Mouse (Mus musculus): Measurements from ENCODE around the gene Cyb561.

Gene Cyb561

GRCm38 (mm10) chr11:105951601-105952044, 1.5 kb downstream of the Cyb561 start:
- peak; percentile 71 for DNase-seq

DNA sequence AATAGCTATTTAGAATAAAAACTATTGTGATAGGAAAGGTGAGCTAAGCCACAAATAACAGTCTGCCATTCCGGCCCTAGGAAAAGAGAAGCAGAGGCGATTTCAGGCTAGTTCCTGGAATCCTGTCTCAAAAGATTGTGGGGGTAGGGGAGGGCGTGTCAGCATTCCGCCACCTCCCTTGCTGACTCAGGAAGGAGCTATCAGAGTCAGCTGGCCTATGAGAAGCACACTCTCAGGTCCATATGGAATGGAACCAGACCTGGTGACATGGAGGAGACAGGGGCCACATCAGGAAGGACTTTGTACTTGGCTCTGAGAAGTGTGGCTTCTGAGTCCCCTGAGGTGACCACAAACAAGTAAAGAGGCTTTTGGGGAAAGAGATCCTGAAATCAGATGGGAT, 2.6 kb downstream of the Cyb561 start:
- DNase-seq, result no peak

- no peak for DNase-seq
Measured at GRCm38 (mm10) chr11:105948255-105948654, 4.9 kb downstream of the Cyb561 start.

- DNase-seq, result no peak
Measured at GRCm38 (mm10) chr11:105946694-105947154, 6.4 kb downstream of the Cyb561 start.

- peak; percentile 52 for DNase-seq
Measured at GRCm38 (mm10) chr11:105944770-105945672, 8.1 kb downstream of the Cyb561 start.

- DNase-seq, result peak; percentile 78
Measured at GRCm38 (mm10) chr11:105944126-105944621, 9.0 kb downstream of the Cyb561 start.

- peak; percentile 45 for DNase-seq
Measured at GRCm38 (mm10) chr11:105943133-105944102, 9.7 kb downstream of the Cyb561 start.

DNA sequence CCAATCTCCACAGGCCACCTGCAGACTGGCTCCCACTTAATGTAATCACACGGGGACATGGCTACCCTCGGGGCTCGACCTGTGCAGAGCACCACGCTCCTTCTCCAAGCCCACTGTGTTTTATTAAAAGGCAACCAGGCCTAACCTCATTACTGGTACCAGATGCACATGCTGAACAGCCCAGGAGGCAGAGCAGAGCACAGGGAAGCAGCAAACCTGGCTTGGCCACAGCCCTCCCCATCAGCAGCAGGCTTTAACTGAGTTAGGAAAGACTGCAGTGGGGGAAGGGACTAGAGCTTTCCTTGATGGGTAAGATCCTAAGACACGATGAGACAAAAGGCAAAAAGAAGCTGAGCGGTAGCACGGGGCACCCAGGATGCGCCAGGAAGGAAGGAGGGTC, 11.2 kb downstream of the Cyb561 start:
- DNase-seq, result no peak

- DNase-seq, result no peak
Measured at GRCm38 (mm10) chr11:105938771-105939170, 14.4 kb downstream of the Cyb561 start.

- DNase-seq, result no peak
Measured at GRCm38 (mm10) chr11:105936974-105937373, 16.2 kb downstream of the Cyb561 start.

DNA sequence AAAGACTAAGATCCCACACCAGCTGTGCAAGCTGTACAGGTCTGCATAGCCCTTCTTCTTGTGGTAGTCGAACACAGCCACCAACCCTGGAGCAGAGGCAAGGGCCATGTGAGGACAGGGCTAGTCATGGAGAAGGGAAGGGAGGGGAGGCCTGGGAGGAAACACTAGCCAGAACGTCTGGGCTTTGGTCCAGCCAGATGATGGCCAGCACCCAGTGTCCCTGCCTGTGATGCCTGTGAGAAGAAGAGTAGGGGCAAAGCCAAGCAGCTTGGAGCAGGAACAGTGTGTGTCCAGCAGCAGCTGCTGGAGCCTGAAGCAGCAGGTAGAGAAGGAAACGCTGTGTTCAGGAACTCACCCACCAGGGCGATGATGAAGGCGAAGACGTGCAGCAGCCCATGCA, 16.9 kb downstream of the Cyb561 start:
- DNase-seq, result peak; percentile 31

GRCm38 (mm10) chr11:105935496-105935895, 17.6 kb downstream of the Cyb561 start:
- no peak for DNase-seq

DNA sequence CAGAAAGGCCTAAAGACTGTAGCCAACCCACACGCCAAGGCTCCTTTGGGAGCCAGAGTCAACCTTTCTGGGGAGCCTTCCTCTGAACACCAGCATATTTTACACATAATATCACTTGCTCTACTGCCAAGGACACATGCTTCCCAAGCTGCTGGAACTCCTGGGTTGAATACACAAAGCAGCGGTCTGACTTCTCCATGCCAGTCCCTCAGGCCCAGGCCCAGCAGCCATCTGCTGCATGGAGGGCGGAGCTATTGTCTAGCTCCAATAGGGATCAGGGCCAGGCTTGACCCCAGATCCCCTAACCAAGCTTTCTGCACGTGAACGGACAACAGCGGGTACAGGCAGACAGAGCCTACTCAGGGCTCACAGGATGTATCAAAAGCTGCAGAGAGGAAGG, 18.3 kb downstream of the Cyb561 start:
- no peak for DNase-seq

DNA sequence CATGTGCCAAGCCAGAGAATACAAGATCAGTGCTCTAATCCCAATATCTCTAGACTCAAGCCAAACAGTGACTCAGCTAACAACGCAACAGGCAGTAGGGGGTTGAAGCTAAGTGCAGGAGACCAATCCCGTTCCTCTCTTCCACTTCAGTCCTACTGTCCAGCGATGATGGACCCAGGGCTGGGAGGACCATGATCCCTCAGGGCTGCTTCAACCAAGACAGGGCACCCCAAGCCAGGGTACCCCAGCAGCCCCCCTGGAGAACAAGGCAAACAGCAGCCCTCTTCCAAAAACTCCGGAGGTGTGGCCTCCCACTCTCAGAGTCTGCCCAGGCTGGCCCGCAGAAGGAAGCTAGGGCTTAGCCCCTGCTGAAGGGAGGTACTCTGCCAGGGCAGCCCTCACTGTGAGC, 18.8 kb downstream of the Cyb561 start:
- DNase-seq, result no peak

- no peak for DNase-seq
Measured at GRCm38 (mm10) chr11:105933746-105934145, 19.4 kb downstream of the Cyb561 start.

- DNase-seq, result no peak
Measured at GRCm38 (mm10) chr11:105931380-105931779, 21.8 kb downstream of the Cyb561 start.

- DNase-seq, result no peak
Measured at GRCm38 (mm10) chr11:105928171-105928570, 25.0 kb downstream of the Cyb561 start.

DNA sequence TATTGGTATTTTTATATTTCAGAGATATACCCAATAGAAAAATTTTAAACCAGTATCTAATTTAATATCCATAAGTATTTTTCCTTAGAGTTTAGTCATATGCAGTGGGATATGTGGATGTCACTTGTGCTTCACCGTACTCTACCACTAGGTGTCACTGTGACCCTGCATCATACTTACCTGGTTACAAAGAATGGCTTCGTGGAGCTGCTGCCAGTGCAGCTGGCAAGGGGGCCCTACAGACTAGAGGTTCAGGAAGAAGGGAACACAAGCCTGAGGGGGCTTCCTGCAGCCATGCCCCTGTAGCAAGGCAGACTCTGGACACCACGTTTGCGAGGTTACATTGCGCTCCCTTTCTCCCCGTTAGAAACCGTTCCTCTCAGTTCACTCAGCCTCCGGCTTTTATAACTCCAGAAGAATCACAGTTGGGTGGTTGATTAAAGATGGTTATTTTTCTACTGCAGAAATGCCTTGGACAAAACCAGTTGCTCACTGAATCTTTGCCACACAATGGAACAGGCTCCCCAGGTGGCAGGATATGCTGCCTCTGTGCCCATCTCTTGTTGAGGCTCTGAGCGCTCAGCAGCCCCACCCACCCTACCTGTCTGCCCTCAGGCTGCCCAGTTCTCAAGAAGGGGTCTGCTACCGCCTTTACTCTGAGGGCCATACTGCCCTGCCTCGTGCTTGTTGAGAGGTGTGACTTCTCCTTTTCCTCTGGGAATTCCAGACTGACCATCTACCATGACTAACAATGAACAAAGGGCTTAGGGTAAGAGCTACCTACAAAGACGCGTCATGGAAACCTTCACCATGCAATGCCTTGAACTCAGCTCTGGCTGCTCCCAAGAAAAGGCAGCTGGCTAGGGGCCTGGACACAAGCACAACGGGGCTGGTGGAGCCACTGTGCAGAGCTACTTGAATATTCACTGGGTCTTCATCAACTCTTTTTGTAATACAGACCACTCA, 25.8 kb downstream of the Cyb561 start:
- DNase-seq, result peak; percentile 53

DNA sequence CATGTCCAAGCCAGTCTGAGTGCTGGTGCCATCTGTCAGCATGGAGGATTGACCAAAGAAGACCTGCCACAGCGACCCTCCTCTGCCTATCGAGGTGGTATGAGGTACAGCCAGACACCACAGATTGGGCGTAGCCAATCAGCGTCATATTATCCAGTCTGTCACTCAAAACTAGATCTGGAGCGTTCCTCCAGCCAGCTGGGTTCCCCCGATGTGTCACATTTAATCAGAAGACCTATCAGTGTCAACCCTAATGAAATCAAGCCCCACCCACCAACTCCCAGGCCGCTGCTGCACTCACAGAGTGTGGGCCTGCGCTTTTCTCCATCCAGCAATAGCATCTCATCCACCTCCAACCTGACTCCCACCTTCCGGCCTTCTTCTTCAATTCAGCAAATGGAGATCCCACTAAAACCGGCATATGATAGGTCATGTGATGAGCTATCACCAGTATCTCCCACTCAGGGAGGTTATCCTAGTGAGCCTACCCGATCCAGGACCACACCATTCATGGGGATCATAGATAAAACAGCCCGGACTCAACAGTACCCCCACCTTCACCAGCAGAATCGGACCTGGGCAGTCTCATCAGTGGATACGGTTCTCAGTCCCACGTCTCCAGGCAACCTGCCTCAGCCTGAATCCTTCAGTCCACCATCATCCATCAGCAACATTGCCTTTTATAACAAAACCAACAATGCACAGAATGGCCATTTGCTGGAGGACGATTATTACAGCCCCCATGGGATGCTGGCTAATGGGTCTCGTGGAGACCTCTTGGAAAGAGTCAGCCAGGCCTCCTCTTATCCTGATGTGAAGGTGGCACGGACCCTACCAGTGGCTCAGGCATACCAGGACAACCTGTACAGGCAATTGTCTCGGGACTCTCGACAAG, 30.1 kb downstream of the Cyb561 start:
- DNase-seq, result no peak

DNA sequence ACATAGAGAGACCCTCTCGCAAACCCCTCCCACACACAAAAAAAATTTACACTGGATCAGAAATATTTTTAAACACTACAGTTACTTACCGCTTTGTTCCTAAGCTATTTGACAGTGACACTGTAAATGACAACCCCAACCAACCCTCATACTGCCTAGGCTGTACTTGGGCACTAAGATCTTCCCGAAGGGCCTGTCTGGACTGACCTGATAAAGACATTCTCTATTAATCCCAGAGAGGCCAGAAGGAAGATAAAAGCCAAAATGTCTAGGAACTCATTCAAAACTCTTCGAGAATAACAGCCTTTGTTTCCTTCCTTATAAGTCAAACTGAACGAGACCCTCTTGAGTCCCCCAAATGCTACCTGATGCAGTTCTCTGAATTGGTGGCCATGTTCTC, 31.9 kb downstream of the Cyb561 start:
- no peak for DNase-seq

DNA sequence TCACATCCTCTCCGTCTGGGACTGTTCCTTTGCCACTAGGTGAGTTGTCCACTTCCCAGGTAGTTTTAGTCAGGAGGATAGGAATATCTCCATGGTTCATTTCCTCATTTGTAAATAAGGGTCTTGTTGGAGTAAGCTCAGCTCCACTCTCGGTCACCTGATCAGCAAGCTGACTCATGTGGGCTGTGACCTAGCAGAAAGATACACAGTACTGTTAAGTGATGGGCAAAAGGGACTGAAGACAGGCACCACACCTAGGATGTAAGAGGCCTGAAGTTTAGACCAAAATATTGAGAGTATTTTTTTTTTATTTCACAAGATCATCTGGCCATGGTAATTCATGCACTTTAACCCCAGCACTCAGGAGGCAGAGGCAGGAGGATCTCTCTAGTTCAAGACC, 32.3 kb downstream of the Cyb561 start:
- no peak for DNase-seq
